Mouse (Mus musculus): ENCODE data around the gene Gimap1.

DNA sequence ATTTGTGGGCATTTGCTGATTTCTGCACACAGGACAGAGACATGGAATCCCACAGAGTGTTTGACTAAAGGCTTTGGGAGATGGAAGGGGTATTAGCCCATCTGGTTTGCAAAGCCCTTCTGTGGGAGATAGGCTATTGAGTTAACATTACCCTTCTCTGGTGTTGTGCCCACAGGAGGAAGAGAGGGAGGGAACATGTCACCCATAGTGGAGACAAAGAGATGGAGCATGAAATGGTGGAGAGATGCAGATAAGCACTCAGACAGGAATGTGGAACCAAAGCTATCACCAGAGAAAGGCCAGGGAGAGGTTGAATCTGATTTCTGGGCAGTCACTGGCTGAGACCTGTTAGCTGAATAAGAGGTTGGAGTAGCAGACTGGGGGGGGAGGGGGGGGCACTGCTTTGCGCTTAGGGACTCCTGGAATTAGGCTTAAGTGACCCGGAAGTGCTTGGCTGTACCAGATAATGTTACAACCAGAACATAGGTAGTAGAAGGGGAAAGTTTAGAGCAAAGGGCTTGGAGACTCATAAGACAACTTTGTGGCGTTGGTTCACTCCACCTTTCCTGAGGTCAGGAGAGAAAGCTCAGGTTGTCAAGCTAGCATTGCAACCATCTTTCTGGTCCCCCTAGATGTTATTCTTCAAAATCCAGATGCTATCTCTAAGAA is 1.8 kb downstream of the Gimap1 start:
- TF ChIP-seq CTCF (IDR thresholded peaks at IDR 0.05; ENCODE audit: control insufficient read depth, insufficient read depth, insufficient read length) (no peak), FOSL1 (IDR thresholded peaks at IDR 0.05; ENCODE audit: insufficient read depth, low read length, poor library complexity, severe bottlenecking) (no peak), USF1 (IDR thresholded peaks at IDR 0.05; ENCODE audit: low read depth) (no peak), CEBPB (IDR thresholded peaks at IDR 0.05; ENCODE audit: low read depth) (no peak), MAX (IDR thresholded peaks at IDR 0.05) (no peak), MYOD1 (IDR thresholded peaks at IDR 0.05; ENCODE audit: control insufficient read depth, insufficient read length, low read depth) (no peak)
